Mouse (Mus musculus) right cerebral cortex, postnatal 4 days (tissue): Measurements from ENCODE around the gene Cfap97d1.

Source experiments
- DNase-seq: peaks from one replicate; pipeline ENCODE4 v3.0.0-alpha.2; 2022

Cfap97d1 gene

GRCm38 (mm10) chr11:101984054-101985025 lies at the start of gene Cfap97d1:
TSS of gene Cfap97d1 (plus strand) at chr11:101984279.
- DNase-seq = peak; percentile 90

DNA sequence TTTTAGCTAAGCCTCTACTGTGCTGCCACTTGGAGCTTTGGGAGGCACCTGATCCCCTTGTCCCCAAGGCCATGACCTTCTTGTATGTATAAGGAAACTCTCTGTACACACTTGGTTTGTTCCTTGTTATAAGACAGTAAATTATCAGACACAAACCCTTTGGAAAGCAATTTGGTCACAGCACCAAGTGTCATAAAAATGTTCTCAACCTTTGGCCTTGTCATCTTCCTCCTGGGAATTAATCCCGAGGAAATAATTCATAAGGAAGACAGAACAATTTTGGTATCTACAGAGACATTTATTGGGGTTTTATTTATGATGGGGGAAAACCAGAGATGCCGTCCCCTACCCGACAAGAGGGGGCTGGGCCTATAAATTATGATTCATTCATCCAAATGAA lies 48.3 kb upstream of the Cfap97d1 start:
- DNase-seq = no peak

- no peak for DNase-seq
Observed at GRCm38 (mm10) chr11:101936421-101936820, 47.7 kb upstream of the Cfap97d1 start.

GRCm38 (mm10) chr11:101937108-101937507 lies 47.0 kb upstream of the Cfap97d1 start:
- peak; percentile 41 for DNase-seq

DNA sequence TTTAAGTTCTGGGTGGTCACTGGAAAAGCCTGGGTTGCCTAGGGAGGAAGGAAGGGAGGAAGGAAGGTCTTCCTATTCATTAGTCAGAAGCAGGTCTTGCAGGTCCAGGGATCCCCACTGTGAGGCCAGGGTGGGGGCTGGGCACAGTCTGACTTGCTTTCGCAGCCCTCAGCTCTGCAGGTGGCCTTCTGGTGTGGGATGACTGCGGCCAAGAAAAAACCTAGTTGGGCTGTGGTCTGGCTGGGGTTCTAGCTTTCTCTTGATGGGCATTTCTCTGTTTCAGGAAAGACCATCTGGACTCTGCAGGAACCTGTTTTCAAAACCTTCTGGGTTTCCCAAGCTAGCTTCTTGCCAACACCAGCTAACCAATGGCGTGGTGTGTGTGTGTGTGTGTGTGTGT lies 41.0 kb upstream of the Cfap97d1 start:
- DNase-seq = no peak

DNA sequence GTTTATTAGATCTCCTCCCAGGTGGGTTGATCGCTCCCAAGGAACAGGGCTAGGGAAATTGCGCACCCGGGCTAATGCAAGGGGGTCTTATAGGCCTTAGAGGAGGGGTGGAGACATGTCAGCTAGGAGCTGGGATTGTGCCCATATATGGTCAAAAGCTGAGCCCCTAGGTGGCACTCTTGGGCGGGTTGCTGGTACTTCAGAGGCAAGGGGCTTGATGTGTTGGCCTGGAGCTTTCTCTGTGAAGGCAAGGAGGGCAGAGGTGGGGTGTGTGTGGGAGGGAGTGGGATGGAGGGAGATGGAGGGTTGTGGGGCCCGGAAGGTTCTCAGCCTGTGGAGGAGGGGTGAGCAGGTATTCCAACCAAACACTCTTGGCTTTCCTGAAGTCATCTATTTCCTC lies 37.6 kb upstream of the Cfap97d1 start:
- no peak for DNase-seq

DNA sequence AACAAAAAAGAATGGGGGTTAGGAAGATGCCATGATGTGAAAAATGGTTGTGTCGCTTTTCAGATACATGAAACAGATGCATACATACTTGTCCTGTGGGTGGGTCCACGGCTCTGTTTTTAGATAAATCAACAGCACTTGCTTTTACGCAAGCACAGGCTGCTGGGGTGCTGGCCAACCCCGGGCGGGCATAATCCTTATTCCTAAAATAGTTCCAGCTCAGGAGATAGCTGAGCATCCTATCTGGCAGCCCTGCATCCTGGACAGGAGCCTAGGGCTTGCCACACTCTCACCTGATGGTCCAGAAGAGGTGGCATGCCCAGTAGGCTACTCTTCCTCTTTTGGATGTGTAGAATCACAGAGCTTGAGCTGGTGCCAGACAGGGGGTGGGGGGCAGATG lies 34.1 kb upstream of the Cfap97d1 start:
- no peak for DNase-seq

DNA sequence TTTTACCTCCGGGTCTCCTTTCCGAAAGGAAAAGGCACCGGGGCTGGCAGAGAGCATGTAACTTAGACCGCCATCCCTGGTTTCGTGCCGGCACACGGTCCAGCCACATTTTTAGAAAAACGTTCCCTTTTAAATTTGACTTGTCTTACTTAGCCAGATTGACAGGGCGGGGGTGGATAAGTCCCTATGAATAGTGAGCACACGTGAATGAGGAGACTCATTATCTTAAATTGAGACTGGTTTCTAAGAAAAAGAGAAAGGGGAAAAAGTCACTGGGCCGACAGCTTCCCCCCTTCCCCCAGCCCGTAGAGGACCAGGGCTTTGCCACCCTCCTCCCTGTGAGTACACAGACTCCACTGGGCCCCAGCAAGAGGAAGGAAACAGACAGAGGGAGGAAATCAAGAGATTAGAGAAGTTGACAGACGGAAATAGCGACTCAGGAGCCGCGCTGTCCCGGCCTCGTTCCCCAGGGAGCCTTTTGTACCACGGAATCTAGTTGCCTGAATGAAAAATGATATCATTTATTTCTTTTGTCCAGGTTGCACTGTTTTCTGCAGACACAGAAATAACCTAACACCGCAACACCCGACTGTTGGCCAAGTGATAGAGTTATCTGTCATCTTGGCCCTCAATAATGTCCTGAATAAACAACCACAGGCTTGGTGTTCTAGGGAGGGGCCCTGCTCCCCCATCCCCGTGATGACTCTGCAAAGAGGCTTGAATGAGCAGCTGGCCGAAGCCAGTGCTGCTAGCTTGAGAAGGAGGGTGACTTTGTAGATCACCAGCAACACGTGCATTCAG lies 31.3 kb upstream of the Cfap97d1 start:
- no peak for DNase-seq

DNA sequence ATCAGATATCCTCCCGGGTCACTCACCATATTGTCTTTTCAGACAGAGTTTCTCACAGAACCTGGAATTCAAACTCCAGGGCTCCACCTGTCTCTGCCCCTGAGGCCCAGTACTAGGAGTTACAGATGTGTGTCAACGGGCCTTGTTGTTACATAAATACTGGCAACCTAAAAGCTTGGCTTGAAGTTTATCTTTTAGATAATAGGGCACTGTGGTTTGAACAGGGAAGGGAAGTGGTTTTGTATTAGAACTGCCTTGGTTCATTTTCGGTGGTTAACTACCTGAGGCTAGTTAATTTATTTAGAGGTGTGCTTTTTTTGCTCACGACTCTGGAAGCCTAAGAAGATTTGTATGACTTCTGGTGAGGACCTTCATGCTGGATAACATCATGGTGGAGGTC lies 30.6 kb upstream of the Cfap97d1 start:
- DNase-seq = no peak

- no peak for DNase-seq
Observed at GRCm38 (mm10) chr11:101957476-101957875, 26.6 kb upstream of the Cfap97d1 start.

DNA sequence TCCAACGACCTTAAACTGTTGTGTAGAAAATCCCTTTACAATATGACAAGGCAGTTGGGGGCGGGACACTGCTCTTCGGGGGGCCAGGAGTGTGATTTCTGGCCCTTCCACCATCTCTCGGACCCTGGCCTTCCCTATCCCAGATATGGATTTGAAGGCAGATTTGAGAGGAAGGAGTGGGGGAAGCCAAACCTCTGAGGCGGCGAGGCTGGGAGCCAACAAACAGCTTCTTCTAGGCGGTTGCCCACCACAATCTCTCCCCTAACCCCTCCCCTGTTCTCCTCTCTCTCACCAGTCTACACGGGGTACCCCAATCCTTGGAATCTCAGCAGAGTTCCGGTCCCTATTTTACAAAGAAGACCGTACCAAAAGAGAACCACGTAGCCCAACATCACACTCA lies 21.0 kb upstream of the Cfap97d1 start:
- no peak for DNase-seq

DNA sequence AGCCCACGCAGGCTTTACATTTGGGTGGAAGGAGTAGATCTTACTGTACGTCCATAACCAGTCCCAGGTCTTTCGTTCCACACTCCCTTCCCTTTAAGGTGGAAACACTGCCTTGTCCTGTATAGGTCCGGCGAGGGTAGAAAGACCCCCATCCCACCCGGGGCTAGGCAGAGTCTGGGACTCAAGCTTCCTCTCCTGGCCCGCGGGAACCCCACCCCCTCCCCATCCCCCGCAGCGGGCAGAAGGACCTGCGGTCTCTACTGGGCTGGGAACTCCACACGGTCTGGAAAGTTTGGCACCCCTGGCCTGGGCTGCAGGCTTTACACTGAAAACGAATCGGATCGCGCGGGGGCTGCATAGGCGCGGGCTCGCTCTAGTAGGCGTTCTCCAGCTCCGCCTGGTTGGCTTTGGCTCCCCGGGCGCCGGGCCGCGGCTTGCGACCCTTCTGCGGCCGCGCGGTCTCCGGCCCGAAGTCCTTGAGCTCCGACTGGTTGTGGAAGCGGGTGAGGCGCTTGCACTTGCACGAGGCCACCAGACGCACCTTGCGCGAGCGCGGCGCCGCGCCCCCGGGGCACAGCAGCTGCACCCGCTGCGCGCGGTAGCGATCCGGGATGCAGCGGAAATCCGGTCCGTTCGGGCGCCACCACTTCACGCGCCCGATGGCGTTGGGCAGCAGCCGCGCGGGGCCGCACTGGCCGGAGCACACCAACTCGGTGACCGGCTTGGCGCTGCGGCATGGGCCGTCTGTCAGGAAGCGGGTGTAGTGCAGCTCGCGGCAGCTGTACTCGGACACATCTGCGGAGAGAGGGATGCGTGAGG lies 20.4 kb upstream of the Cfap97d1 start:
- DNase-seq = peak; percentile 51

- DNase-seq = no peak
Observed at GRCm38 (mm10) chr11:101964647-101965046, 19.4 kb upstream of the Cfap97d1 start.

DNA sequence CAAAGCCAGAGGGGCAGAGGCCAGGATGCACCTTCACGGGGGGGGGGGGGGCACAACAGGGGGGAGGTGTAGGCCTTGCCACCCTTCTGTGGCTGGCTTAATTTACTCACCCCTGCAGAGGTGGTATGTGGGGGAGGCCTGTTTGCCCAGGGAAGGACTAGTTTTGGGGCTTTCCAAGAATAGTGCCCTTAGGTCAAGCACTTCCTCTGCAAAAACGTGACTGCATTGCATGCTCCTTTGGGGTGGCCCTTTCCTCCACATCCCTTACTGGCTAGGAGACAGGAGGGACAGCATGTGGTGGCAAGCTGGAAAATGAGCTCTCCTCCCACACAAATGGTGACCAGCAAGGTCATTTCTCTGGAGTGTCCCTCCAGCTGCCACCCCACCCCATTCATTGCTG lies 18.5 kb upstream of the Cfap97d1 start:
- DNase-seq = no peak

DNA sequence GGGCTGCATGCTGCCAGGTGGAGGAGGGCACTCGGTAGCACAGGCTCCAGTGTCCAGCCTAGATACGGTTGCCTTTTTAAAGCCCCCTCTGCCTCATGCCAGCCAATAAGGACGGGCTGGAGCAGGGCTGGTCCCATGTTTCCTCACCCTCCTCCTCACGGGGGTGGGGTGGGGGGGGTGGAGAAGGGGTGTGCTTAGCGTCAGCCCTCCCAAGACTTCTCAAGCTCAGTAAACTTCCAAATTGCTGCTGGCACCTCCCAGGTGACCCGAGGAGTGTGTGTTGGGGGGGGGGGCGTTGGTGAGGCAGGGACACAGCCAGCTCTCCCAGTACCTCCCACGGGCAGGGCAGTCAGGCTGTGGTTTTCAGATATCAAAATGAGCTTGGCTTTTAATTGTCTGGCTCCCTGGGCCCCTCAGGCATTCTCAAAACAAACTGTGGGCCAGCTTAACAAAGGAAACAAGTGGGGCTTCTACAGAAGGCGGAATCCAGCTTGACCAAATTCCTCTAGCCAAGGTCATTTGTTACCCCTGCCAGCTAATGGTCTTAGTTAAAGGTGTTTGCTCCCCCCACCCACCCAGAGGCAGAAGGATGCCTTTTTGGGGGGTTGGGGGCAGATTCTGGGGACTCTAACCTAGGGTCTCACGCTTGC lies 17.0 kb upstream of the Cfap97d1 start, which contains the start of gene Sost:
TSS of gene Sost (minus strand) at position 51 of the 650 bp plus-strand sequence.
- DNase-seq = no peak

DNA sequence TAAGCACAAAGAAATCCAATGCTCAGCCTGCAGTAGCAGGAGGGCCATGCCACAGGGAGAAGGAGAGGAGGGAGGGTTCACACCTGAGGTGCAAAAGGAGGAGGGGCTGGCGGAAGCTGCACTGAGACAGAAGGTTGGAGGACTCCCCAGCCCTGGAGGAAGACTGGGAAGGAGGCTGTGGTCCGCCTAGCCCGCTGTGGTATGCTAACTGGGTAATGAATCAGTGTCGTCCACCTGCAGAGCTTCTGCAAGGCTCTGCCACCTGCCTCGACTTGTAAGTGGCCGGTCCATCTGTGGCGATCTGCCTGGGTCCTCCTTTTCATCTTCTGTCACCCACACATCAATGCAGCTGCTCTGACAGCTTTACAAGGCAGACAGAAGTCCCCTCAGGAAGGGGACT lies 15.8 kb upstream of the Cfap97d1 start:
- no peak for DNase-seq

- peak; percentile 83 for DNase-seq
Observed at GRCm38 (mm10) chr11:101968791-101969190, 15.3 kb upstream of the Cfap97d1 start.

DNA sequence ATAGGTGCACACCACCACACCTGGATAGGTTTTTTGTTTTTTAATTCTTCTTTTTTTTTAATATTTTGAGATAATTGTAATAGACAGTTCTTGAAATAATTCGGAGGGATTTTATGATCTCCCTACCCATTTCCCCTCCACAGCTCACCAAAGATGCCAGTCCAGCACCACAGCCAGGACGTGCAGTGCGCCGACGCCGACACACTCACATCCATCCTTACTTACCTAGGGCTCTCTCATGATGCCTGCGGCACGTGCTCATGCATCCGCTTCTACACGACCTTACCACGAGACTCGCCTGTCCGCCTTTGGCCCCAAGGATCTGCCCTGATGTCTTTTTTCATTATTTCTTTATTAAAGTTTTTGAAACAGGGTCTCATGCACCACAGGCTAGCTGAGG lies 14.2 kb upstream of the Cfap97d1 start:
- DNase-seq = no peak

DNA sequence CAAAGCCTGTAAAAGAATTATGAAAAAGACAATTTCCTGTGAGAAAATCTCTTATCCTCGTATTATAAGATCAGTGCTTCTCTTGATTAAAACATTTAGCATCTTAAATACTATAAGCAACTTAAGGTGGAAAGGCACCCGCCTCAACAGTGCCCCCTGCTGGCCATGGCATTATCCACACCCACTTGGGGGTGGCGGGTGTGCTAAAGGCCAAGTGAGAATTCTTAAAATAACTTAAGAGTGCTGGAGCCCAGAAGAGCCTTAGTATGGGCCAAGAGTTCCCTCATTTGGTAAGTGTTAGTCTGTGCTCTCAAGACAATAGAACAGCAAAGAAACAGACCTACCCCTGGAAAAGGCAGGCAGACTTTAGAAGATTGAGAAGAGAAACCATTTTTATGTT lies 12.7 kb upstream of the Cfap97d1 start:
- DNase-seq = no peak

DNA sequence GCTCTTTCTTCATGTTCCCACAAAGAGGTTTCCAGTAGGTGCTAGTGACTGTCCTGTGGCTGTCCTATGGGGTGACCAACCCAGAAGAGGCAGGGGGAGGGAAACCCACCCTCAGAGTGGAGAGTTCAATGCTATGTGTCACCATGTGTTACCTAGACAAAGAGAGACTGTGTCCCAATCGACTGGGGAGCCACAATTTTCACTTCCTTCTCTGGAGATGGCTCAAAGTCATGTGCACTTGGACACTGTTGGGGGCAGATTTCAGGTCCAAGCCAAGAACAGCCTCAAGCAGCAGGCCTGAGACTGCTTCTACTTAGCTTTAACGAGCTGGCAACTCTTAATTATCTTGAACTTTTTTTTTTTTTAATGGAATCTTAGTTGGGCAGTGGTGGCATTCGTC lies 12.0 kb upstream of the Cfap97d1 start:
- DNase-seq = no peak

DNA sequence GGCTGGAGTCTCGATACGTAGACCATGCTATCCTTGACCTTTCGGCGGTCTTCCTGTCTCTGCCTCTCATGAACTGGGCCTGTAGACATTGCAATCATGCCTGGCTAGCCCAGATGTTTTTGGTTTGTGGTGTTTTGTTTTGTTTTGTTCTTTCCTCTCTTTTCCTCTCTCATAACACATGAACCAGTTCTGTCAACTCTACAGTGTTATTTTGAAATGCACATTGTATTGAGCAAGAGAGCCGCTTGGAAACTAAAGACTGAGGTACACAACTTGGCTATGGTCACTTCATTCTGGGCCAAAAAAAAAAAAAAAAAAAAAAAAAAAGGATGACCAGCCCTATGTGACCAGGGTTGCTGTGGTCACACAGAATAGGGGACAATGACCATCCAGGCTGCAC lies 11.4 kb upstream of the Cfap97d1 start:
- DNase-seq = no peak

- no peak for DNase-seq
Observed at GRCm38 (mm10) chr11:101973496-101973895, 10.6 kb upstream of the Cfap97d1 start.
